Mouse (Mus musculus): ENCODE measurements around the gene Dab1.

DNA sequence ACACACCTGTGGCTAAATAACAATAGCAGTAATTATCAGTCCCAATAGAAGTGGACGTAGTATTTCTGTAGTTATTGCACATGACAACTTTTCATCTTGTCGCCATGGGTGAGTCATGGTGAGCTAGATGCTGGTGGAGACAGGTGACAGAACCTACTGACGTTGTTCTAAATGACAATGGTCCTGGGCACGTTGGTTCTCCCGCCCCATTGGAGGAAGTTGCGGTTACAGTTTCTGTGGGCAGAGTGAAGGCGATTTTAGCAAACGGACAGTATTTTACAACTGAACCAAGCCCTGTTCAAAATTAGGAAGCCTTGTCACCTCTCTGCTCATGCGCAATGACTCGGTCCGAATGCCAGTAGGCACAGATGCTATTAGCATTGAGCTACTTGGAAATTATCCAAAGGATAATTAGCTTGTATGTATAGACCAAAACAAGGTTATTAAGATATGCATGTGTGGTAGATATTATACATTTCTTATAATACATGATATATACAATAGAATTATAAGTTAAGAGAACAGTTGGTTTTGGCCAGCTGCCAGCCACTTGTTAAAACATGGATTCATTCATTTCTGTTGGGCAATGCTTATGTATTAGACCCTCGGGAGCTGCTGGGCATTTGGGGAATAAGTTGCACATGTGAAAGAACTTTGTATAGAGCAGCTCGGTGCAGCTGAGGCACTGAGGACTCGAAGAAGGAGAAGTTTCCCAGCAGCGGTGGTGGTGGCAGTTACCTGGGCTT lies 1093.4 kb downstream of the Dab1 start:
- no peak for TF ChIP-seq CTCF (IDR thresholded peaks at IDR 0.05; ENCODE audit: control insufficient read depth, insufficient read depth, insufficient replicate concordance, low read depth, low read length)
- no peak for TF ChIP-seq POLR2A (IDR thresholded peaks at IDR 0.05; ENCODE audit: control insufficient read depth, low read depth, low read length)
